Mouse (Mus musculus): ENCODE measurements around the gene Irf1.

The Irf1 gene

DNA sequence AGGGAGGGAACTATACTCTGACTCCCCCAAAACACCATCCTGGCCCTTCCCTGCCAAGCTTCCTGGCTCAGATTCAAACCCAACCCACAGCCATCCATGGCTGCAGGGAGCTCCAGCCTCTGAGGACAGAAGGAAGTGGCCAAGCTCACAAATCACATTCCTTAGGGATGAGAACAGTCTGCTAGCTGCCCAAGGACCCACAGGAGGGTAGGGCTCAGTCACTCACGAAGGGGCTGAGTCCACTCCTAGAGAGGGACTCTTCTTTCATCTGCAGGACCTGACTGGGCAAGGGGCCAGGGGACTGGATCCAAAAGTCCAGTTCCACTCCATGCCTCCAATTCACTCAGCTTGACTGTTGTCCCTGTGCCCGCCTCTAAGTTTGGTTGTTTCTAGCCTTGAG is 8.0 kb upstream of the Irf1 start:
- DNase-seq, result peak; percentile 94

DNA sequence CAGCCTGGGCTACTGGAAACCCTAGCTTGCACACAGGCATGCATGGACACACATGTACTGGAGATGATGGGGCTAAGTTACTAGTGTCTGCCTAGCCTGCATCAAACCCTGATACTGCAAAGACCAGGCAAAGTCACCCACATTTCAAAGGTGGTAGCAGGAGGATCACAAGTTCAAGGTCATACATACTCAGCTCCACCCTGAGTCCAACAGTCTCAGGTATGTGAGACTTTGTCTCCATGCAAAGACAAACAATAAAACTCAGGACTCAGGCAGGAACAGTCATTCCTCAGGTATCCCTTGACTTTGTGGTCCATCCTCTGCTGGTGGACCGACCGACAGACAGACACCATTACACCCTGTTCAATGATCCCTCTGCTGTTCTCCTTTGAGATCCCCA is 7.4 kb upstream of the Irf1 start:
- DNase-seq, result no peak

DNA sequence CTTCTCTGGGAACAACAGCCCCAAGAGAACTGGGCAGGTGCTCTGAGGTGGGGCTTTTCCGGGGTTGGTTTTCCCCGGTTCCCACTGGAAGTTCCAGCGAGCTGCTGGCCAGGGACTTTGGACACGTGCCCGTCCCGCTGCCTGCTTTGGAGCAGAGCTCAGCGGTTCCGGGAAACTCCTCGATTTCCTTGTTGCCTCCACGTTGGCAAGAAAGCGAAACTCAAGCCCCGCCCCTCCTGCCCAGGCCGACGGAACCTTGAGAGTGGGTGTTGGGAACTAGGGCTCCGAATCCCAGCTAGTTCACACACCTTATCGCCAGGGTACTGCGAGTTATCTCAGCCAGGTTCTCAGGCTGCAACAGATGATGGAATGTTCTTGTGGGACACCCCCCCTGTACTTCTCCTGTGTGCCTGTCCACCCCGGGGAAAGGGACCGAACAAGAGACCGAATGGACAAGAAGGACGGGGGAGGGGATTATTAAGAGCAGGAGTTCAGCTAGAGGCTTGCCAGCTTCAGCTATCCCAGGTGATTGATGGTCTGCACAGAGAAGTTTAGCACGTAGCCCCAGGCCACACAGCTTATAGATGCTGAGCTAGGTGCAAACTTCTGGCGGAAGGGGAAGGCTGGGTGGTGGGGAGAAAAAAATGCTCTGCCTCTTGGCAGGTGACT is 6.9 kb upstream of the Irf1 start:
- DNase-seq, result peak; percentile 98

DNA sequence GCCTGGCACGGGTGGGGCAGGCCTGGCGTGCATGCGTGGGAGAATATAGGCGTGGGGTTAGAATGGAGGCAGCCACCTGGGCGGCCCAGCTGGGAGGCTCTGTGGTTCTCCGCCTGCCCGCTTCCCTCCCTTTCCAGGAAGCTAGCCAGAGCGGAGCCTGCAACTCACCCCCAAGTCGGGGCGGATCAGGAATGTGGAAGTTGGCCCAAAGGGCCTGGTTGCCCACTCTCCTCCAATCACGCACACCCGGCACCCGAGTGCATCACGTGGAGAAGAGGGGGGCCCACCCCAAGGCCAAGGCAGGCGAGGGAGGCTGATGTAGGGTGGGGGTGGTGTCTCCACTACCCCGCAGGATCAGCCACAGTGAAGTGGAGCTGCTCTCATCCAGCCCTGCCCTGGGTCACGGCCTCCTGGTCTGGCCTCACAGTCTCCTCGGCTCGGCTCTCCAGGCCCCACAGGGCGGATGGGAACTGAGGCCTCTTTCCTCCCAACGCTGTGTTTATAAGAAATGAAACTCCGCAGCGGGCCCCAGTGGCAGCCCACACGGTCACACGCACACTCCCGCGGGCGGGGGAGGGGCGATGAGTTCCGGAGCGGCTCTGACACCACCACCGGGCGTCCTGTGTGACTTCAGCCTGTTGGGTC is 6.2 kb upstream of the Irf1 start:
- DNase-seq, result peak; percentile 97

DNA sequence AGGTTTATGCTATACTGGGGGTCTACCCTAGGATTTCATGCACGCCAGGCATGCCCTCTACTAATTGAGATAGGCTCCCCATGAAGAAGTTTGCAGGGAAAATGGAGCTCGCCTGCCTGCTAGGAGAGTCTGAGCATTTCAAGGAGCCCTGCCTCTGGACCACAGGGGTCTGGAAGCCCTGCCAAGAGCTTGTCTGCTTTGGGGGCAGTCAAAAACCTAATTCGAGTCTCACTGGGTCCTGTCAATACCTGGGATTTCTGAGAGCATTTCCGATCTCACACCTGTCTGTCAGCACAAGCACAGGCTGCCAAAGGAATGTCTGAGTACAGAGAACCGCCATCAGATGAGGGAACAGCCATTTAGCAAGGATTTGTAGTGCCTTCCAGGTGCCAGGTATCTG is 5.2 kb upstream of the Irf1 start:
- no peak for DNase-seq

DNA sequence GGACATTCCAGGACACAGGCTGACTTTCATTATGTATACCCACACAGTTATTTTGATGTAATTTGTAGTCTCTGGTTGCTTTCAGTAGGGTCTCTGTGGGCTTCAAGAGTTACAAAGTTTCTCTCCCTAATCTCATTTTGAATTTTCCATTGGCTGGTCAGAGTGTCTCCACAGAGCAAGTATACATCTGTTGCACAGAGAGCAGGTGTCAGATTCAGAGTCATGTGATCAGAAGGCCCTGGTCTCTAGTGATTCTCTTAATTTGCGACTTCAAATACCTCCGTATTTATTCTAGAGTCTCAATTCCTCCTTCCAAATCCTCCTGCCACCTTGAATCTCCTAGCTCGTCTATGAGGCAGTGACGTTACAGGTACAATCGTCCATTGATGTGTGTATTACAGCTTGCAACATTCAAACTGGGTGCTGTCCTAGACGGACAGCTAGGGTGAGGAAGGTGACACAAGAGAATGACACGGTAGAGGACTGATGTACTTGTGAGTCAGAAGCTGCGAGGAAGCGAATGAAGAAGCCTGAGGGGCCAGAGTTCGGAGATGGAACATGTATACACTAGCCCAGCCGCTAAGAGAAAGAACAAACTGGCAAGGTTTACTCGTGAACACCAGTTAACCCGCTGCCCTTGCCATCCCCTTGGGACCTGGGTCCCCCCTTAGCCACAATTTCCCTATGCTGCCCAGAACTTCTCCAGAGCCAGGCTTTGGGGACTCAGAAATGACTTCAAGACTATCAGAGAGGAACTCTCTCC is 1.2 kb upstream of the Irf1 start:
- DNase-seq, result no peak

DNA sequence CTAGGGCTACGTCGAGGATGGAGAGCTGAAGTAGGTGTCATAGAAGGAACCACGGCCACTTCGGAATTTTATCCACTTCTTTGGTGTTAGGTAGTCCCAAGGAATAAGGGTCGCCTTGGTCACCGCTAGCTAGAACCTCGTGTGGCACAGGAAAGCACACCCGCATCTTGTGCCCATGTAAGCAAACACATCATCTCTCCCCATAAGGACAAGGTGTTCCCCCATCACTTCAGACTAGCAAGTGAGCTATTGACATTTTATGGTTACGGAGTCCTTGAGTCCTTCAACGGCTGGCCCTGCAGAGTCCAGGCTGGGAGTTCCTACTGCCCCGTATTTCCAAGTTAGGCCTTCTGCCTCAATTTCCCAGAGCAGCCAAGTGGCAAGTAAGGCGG is 633 bp upstream of the Irf1 start:
- no peak for DNase-seq

DNA sequence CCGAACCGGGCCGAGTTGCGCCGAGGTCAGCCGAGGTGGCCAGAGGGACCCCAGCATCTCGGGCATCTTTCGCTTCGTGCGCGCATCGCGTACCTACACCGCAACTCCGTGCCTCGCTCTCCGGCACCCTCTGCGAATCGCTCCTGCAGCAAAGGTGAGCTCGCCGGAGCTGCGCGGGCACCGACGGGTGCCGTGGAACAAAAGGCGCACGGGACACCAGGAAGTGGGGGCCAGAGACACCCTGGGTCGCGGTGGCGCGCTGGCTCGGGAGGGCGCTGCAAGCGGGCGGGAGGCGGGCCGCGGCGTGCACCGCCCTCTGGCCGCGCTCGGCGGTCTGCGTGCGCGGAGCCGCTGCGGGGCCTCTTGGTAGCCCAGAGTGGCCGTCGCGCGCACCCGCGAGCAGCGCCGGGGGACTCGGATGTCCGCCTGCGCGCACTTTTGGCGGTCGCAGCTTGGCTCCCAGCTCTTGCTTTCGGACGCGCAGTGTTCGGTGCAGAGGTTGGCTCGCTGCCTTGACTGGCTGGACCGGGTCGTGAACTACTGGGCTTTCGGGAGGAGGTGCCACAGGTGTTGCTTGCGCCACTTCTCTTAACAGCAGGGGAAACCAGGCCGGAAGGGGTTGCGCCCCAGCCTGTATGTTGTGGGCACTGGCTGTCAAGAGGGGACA is 444 bp downstream of the Irf1 start:
- DNase-seq, result peak; percentile 89

DNA sequence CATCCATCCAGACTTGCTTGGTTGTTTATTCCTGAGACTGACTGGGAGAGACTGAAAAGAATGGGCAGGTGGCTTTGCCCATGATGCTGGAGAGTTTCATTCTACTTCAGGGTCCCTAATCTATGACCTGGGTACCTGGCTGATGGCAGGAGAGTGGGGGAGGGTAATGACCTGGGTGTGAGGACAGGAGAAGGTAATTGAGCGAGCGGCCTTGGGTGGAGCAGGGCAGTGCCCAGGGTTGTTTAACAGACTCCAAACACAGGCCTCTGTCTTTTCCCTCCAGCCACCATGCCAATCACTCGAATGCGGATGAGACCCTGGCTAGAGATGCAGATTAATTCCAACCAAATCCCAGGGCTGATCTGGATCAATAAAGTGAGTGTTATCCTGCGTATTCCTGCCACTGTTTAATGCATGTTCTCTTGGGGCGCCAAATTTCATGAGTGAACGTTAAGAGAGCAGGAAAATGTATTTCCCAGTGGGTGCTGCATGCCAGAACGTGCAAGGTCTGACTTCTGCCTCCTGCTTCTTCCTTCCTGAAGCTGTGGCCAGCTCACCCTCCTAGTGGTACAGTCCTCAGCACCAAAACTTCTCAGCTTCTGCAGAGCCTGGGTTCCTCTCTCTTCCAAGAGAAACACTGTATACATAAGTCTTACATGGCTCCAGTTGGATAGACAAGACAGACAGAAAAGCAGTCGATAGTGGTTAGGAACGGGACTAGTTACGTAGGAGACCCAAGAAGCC is 1.4 kb downstream of the Irf1 start:
- no peak for DNase-seq

DNA sequence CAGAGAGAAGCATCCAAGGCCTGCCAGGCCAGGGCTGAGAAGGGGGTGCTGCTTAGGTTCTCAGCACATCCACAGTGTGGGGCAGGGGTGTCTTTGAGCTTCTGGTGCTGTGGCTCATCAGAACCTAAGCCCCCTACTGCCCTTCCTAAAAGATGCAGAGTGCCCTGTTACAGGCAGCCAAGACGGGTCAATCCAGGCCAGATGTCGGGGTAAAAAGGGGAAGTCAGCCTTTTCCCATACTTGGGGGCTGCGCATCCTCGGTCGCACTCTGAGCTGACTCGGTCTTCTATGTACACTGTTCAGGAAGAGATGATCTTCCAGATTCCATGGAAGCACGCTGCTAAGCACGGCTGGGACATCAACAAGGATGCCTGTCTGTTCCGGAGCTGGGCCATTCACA is 2.7 kb downstream of the Irf1 start:
- DNase-seq, result no peak

DNA sequence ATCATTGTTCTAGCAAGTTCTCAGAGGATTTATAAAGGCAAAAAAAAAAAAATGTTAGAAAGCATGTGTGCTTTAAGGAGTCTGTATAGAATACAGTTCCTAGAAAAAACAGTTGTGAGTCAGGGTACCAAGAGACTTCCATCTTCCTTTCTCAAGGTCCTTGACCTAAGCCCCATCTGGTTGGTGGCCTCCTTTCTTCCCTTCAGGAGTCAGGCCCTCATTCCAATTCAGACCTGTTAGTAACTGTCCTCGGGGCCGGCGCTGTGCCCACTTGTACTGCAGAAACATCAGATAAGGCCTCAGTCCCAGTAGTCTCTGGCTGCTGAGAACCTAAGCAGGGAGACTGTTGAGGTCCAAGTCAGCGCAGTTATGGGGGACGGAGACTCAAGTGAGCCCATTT is 3.3 kb downstream of the Irf1 start, which contains the start of gene Gm17334:
Gm17334 (minus strand) TSS at position 101 of the 400 bp plus-strand sequence.
- no peak for DNase-seq

DNA sequence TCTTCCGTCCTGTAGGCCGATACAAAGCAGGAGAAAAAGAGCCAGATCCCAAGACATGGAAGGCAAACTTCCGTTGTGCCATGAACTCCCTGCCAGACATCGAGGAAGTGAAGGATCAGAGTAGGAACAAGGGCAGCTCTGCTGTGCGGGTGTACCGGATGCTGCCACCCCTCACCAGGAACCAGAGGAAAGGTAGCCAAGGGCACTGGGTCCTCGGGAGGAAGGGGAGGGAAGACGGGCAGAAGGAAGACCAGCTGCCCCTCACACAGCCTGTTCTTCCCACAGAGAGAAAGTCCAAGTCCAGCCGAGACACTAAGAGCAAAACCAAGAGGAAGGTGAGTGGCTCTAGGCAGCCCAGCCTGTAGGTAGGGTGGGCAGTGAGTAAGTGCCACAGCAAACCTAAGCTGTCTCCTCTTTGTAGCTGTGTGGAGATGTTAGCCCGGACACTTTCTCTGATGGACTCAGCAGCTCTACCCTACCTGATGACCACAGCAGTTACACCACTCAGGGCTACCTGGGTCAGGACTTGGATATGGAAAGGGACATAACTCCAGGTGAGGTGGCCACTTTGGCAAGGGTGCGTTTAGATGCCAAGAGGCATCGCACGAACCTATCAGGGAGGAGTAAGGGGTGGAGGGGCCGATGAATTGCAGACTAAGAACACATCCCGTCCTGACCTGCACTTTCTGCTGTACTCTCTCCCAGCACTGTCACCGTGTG is 4.0 kb downstream of the Irf1 start:
- no peak for DNase-seq

DNA sequence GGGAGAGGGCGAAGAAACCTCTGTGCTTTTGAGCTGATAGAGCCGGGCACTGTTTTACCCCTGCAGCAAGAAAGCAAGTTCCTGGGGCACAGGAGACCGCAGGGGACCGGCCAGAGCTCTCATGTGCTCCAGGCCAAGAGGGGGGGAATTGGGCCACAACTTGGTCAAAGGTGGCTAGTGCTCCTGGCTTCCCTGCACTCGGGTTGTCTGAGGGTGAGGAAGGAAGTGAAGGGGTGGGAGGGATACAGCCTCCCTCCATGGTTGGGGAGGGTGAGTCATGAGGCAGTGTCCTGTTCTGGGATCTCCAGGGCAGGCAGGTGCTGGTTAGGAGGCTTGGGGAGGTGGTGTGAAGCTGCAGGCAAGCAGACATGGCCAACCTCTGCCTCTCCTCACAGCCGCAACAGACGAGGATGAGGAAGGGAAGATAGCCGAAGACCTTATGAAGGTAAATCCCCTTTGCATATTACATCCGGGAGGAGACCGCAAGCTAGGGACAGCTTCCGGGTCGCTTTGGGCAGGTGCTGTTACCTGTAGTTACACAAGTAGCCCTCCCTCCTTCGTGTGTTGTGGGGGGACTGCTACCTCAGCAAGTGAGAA is 4.9 kb downstream of the Irf1 start:
- DNase-seq, result no peak

DNA sequence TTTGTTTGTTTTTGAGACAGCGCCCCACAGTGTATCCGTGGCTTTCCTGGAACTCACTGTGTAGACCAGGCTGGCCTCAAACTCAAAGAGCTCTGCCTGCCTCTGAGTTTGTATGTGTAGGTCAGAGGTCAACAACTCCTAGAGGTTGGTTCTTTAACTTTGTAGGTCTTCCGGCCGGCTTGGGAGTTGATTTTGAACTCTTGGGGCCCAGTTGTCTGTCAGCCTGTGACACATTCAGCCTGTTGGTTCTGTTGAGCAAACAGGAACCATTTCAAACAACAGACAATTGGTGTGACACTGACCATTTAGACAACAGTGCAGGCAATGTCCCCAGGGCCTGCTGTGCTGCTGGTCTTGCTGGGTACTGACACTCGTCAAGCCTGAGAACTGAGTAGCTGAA is 7.9 kb downstream of the Irf1 start:
- no peak for DNase-seq

DNA sequence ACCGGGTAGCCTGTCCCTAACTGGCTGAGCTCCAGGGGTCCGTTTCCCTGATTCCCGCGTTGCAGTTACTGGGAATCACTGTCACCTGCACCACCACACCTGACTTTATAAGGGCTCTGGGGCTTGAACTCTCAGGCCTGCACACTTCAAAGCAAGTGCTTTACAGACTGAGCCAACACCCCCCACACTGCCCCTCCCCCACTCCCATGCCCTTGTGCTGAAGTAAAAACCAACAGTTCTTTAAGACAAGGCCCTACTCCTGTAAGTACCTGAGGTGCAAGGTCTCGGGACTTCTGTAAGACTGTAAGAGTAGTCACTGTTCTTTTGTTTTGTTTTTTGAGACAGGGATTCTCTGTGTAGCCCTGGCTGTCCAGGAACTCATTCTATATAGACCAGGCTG is 8.6 kb downstream of the Irf1 start:
- no peak for DNase-seq

DNA sequence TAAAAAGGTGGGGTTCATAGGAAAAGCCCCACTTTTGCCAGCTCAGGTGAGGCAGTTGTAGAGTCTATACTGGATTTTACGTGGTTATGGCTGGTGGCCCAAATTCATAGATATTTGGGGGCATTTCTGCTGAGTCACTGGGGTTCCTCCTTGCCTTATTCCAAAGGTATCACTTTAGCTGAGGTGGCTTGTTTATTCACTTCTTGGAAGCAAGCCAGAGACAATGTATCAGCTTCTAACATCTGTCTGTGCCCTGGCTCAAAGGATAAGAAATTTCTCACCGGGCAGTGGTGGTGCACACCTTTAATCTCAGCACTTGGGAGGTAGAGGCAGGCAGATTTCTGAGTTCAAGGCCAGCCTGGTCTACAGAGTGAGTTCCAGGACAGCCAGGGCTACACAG is 10.0 kb downstream of the Irf1 start:
- DNase-seq, result no peak

DNA sequence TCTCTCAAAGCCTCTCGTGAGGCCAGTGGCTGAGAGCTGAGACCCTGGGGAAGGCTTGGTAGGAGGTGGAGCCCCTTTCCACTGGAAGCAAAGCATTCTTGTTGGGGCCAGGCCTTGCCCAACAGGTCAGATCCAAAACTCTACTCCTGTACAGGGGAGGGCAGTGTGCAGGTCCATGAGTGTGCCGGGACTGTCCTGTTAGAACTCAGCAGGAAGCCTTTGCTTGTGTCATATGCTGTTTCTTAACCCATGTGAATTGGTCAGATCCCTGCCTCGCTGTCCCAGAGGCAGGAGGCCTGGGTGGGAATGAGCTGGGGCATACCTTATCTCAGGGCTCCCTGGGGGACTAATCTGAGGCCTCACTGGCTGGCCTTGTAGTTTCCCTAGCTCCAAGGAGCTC is 10.4 kb downstream of the Irf1 start:
- no peak for DNase-seq

DNA sequence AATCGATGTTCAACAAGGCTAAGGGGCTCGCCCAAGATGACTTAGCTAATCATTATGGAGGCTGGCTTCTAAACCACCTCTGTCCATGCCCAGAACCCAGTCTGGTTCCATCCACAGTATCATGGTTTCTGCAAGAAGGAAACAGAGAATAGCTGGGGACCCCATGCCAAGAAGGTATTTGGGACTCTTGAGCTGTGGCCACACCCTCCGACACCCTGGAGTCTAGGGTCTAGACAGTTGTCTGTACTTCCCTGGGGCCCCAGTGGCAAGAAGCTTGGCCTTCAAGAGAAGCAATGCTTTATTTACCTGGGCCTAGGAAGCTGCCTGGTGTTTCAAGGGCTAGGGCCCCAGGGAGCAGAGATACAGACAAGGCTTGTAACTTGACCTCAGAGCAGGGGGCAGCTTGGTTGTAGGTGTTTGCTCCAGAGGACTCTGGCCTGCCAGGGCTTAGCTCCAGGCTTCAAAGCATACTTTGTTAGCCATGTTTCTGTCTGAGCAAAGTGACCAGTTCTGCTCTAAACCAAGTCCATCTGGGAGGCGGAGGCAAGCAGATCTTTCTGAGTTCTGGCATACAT is 11.5 kb downstream of the Irf1 start:
- no peak for DNase-seq

DNA sequence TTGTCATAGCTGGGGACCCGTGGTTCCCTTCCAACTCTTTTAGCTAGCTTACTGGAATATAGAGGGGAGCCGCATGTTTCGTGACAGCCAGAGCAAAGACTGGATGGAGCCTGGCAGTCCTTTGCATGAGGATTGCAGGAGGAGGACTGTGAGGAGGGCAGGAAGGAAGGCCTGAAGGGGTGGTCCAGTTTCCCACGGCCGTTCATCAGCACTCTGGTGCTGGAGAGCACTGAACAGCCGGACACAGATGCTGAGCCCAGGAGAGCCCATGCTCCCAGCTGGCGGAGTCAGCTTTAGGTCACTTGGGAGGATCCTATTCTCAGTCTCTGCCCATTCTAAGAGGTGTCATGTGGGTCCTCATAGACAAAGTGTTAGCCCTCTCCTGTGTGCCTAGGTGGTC is 12.2 kb downstream of the Irf1 start:
- DNase-seq, result peak; percentile 61

DNA sequence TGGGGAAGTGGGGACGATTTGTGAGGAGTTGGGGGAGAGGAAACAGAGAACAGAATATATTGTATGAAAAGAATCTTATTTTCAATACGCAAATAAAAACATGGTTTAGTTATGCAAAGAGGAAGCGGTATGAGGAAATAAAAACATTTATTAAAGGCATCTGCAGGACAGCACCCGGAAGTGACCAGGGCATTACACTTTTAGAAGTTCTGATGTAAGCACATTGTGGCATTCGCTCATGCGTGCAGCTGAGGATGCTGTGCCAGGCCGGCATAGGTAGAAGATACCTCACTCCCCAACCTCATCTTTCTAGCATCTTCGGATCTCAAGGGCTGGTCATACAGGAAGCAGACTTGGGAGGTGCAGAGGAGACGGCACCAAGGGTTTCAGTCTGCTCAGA is 13.5 kb downstream of the Irf1 start:
- DNase-seq, result no peak

DNA sequence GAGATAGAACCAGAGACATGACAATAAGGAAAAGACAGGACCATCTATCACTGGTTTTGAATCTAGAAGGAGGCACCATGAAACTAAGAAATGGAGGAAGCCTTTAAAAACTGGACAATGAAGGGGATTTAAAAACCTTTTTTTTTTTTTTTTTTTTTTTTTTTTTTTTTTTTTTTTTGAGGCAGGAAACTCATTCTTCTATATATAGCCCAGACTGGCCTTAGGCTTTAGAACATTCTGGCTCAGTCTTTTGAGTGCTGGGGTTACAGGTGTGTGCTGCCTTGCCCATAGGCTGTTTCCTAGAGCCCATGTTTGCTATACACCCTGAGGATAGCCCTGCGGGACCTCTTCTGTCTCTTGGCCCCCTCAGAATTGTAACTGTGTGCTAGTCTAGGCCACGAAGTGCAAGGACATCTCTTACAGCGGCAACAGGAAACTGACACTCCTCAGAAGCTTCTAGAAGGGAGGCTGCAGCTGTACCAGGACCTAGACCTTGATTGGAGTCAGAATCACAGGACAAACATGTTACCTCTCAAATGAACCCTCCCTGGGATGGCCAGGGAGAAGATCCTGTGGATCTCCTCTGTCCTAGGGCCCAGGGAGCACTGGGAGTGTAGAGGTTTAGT is 15.6 kb downstream of the Irf1 start:
- no peak for DNase-seq

Data from lung, postnatal 10 days (tissue).